Mouse (Mus musculus) liver, adult (tissue): ENCODE measurements at regions not wholly inside any gene's neighbourhood (a gene's known extent, or its start where the extent isn't known, plus 50 kb on each side); places are given as distances from the start of the nearest gene placed in this dataset.

Experiments
- GATA4 ChIP-seq: IDR thresholded peaks from 2 replicates; pipeline ENCODE4 v1.6.1; 2014; ENCODE audit warnings: mild to moderate bottlenecking, low read length; ENCODE audit not compliant: insufficient replicate concordance

DNA sequence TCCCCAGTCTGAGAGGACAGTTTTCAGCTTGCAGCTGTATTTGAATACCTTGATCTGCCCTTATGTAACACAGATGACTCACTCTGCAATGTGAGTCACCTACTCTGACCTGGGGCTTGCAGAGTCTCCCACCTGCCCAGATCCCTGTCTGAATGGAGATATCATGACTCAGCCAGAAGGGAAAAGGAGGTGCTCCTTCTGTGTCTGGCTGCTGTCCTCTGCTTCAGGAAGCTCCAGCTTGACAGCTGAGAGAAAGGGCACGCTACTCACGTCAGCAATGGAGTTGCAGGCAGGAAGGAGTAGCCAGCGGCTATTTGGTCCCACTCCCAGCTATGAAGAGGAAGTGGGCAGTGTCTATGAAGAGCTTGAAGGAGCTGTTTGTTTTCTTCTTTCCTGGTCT lies 389.1 kb upstream of the Maf start:
- no peak for TF ChIP-seq GATA4

DNA sequence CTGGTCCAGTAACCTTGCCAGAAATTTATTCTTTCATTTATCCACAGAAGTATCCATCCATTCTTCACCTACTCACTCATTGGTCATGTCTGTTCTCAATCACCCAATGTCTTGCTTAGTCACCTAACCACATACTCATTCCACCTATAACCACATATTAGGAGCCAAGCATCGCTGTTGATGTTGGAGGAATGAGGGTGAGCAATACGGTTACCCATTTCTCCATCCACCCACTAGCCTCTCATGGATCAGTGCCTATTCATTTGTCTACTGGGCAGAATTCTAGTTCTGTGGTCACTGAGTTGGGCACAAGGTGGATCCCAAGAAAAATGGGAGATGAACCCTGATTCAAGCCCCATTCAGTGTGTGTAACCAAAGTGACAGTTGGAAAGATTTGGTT lies 375.6 kb upstream of the Maf start:
- TF ChIP-seq GATA4, result no peak

DNA sequence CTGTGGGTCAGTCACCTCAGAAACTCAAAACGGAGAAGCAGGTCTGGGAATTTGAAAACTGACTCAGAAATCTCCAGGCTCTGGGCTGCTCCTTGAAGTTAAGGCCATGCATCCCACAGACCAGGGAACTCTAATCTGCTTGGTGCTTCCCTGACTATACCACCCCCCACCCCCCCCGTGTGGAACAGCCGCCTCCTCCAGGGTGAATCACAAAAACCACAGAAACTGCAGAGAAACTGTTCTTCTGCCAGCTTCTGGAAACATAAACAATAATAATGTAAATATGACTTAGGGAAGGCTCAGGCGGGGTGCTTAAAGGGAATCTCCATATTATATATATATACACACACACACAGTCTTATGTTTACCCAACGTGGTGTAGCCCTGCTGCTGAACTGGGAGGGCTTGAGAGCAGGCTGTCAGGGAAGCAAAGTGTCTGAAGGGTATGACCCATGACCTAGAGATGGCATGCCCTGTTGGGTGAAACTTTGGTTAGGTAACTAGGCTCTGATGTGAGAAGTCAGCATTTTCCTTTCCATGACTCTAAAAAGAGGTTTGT lies 371.3 kb upstream of the Maf start:
- TF ChIP-seq GATA4, result no peak

DNA sequence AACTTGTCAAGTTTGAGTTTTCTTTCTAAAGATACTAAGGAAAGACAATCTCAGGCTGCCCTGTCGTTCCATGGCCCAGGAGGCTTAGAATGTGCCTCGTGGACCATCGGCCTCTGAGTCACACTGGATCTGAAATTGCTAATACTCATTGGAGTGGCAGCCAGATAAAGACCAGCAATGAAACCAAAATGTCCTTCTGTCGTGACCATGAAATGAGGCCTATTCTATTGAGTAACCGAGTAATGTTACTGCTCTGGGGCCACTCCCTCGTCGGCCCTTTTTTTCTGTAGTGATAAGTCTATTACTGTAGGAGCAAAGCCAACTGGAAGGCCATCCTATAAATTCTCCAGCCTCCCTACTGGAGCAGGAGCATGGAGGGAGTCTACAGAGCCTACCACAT lies 363.9 kb upstream of the Maf start:
- TF ChIP-seq GATA4, result no peak

DNA sequence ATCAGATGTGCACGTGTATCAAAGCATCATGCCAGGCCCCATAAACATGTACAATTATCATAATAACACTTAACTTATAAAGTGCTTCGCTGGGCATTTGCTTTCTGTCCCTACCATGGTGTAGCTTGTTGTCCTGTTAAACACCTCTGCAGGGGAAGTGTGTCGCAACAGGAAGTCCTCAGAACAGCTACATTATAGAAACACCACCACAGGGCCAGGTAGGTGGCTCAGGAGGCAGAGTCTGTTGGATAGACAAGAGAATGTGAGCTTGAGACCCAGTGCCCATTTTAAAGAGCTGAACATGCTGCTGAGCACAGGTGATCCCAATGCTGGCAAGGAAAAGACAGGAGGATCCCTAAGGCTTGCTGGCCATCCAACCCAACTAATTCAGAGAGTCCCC lies 361.9 kb upstream of the Maf start:
- no peak for TF ChIP-seq GATA4

DNA sequence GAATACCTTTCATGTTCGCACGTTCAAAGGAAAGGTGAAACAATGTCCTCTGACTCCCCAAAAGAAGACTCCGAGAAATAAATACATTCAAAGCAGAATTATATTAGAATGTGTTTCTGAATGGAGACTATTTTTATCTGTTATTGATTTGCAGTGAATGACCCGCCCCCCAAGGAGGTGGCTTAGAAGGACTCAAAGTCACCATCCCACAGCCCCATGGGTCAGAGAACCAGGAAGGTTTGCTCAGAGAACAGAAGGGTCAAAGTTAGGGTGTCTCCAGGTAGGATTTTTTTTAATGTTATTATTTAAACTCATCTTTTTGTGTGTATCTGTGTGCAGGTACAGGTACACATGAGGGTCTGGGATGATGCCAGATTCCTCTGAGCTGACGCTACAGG lies 360.4 kb upstream of the Maf start:
- no peak for TF ChIP-seq GATA4

DNA sequence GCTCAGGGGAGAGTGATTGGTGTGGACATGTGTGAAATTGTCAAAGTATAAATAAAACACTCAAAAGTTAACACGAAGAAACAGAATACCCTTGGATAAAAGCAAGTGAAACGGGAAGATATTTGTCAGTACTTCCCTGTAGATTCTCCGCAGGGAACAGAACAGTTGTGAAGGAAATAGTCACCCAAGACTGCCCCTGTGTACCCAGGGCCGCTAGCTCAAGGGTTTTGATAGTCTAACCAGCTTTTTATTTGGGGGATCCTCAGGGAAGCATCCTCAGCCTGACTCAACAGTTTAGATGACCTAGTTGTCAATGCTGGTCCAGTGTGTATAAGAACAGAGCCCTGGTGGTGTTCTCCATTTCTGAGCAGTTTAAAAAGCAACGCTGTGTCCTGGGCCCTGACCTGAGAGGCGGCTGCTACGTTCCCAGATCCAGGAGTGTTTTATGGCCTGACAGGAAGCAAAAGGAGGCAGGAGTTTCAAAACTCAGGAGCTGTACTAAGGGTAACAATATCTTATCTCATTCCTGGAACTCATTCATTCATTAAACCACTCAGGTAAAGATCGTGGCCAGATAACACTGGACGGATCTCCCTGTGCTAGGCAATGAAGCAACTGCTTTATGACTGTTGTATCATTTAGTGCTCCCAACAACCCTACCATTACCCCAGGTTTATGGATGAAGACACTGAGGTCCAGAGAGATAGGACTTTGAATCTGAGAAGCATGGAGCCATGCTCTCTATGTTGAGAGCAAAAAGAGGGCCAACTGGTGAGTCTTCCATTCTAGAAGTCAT lies 359.8 kb upstream of the Maf start:
- TF ChIP-seq GATA4, result no peak

DNA sequence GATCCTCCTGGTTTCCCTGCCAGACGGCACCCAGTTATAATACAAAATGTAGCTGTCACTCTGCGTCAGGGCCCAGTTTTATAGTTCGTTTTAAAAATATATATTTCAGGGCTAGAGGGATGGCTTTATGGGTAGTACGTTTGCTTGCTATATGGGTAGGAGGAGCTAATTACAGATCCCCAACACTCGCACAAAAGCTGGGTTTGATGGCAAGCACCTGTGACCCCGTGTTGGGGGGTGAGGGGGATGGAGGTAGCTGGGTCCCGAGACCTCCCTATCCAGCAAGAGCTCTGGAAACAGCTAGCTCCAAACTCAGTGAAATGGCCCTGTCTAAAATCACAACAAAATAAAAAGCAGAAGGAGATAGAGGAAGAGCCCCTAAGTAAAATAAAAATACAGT lies 358.3 kb upstream of the Maf start:
- no peak for TF ChIP-seq GATA4

DNA sequence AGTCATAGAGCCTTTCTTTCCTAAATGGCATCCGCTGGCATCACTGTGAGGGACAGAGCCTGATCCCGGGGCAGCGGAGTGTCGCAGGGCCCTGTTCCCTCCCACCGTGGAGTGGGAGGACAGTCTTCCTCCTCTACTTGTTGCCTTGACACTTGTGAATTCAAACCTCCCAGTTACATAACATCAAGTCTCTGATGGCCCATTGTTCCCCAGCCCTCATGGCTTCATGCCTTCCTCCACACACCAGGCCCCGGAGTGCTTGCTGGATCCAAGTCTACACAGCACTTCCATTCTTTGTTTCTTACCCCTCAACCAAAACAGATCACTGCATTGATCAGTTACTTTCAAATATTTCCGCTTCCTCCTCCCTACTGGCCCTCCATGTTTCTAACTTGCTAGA lies 357.7 kb upstream of the Maf start:
- no peak for TF ChIP-seq GATA4

DNA sequence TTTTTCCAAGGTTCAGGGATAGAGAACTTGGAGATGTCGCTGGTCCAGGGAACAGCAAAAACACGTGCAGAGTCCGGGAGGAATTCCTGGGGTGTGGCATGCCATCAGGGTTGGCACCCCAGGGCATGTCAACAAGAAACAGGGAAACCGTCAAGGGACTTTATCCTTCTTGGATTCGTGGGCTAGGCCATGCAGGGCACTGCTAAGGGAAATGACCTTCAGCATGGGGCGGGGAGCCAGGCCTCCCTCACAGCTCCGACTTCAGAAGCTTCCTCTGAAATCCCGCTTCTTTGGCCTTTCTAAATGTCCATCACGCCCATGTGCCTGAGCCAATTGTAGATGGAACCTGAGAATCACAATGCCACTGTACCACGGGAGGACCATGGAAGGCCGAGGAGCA lies 357.0 kb upstream of the Maf start:
- TF ChIP-seq GATA4, result no peak

DNA sequence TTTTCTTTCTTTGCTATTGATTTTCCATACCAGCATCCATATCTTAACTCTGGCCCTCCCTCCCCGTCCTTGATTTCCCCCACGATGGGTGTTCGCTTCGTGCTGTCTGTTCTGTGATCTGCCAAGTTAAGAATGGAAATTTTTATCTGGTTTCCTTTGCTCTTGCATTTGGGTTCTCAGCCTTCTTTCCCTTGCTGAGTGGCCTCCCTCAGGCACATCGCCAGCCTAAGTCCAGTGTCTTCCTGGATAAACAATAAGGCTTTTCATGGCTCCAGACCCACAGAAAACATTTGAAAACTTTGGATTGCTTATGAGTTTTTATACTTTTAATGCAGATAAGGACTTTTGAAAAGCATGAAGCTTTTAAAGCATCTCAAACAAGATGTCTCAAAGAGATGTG lies 355.9 kb upstream of the Maf start:
- TF ChIP-seq GATA4, result no peak

DNA sequence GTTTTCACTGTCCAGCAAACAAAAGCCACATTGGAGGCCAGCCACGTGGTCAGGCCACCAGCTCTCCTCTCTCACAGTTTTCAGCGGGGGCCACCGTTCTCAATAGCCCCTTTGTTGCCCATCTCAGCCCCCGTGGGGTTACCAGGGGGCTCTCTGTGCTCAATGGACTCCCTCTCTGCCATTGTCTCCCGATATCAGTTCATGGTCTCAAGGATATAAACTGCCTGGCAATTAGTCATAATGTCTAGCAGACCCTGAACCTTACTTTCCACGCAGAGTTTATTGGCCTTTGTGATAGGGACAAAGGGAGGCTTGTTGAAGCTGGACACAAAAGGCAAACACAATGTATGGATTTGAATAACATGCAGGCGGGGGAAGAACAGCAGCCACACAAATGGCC lies 345.9 kb upstream of the Maf start:
- no peak for TF ChIP-seq GATA4

DNA sequence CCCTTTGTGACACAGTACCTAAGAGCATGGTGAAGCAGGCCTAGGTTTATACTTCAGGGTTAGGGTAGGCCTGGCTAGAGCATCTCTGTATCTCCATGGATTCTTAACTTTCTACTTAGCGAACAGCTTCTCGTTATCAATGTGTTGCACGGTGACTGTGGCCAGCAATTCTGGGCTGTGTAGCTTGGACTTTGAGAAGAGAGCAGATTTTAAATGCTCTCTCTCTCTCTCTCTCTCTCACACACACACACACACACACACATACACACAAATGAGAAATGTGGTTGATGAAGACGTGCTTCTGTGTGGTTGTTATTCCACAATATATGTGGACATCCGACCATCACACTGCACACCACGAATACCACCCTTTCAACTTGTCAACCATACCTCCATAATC lies 345.4 kb upstream of the Maf start:
- no peak for TF ChIP-seq GATA4

DNA sequence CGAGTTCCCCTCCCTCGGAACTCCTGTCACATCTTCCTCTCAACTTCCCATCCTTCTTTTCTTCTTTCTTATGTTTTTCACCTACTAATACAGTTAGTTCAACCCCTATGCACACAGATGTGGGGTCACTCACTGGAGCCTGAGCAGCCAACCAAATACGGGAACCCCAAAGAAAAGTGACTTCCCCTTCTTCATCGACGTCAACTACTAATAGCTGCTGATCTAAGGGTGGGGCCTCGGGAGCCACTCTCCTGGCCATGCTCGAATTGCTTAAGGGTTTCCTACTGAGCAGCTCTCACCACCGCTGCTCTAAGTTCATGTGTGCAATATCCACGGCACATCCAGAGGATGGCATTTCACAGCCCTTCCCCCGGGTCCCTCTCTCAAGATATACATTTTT lies 340.9 kb upstream of the Maf start:
- no peak for TF ChIP-seq GATA4

DNA sequence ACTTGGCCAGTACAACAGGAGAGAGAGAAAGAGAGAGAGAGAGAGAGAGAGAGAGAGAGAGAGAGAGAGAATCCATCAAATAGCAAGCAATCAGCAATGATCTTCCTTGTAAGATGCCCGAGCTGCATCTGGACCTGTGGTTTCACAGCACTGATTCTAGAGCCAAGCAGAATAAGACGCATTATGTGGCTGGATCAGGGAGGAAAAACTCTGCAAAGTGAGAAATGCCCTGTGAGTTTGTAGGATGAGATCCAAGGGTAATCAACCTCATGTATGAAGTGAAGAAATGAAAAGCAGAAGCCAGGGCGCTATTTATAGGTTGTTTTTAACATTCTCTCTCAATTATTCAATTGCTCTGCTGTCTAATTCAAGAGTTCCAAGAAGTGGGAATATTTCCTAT lies 339.3 kb upstream of the Maf start:
- TF ChIP-seq GATA4, result no peak

DNA sequence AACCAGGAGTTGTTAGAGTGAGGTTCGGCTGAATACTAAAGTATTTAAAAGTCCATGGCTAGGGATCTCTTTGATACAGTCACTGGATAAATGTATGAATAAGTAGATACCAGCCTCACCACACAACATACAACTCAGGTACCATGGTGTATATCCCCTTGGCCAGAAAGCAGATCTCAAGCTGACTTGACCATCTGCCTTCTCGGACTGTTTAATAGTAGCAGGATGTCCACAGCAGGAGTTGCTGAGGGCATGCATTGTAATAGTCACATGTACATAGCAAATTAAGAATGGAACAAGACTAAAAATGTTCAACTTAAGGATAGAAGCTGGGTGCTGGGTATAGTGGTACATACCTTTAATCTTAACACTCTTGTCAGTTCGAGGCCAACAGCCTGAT lies 337.9 kb upstream of the Maf start:
- TF ChIP-seq GATA4, result no peak

DNA sequence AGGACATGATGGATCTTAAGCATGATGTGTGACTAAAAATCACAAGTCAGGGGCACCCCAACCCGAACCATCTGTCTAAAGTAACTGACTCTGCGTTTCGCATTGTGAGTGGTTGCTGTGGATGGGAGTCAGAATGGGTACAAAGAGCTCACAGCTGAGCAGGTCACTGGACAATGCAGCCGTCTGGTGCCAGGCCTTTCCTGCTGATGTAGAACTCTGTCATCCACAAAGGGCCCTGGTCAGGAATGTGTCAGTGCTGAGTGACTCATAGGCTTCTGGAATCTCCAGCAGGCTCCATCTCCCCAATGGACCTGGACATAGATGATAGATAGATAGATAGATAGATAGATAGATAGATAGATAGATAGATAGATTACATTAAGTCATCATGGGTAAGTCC lies 335.8 kb upstream of the Maf start:
- TF ChIP-seq GATA4, result no peak
